Mouse (Mus musculus) embryonic facial prominence, embryonic 12.5 days (tissue): ENCODE results near the gene Dll1. TPM values are rescaled to one million over a fixed set of nuclear protein-coding genes. Genes with fewer than 3 reads are reported as not detected.
A peak's percentile ranks its signal among the peaks of the same experiment; 100 is the strongest.

Source experiments
- ATAC-seq: fragments of 200-750 bp; cut with Nextera tagmentation; 2 replicates; pipeline ENCODE4 v1.8.0; 2017; ENCODE audit not compliant: insufficient number of reproducible peaks, insufficient read depth, low FRiP score, low TSS enrichment
- H3K27ac ChIP-seq: fragments of 300-500 bp; sonication (generic); 2 replicates; pipeline ENCODE4 v1.5.1; 2016; ENCODE audit warnings: mild to moderate bottlenecking
- H3K27me3 ChIP-seq: fragments of 300-500 bp; sonication (generic); 2 replicates; pipeline ENCODE4 v1.6.1; 2016; ENCODE audit warnings: mild to moderate bottlenecking, moderate library complexity
- H3K36me3 ChIP-seq: fragments of 300-500 bp; sonication (generic); 2 replicates; pipeline ENCODE4 v1.6.1; 2016; ENCODE audit warnings: mild to moderate bottlenecking
- H3K4me1 ChIP-seq: fragments of 300-500 bp; sonication (generic); 2 replicates; pipeline ENCODE4 v1.6.1; 2016
- H3K4me2 ChIP-seq: fragments of 300-500 bp; sonication (generic); replicated peaks from 2 replicates; pipeline ENCODE4 v1.6.1; 2016; ENCODE audit warnings: mild to moderate bottlenecking, moderate library complexity
- H3K4me3 ChIP-seq: fragments of 300-500 bp; sonication (generic); 2 replicates; pipeline ENCODE4 v1.5.1; 2016; ENCODE audit warnings: mild to moderate bottlenecking
- H3K9ac ChIP-seq: fragments of 300-500 bp; sonication (generic); 2 replicates; pipeline ENCODE4 v1.6.1; 2016; ENCODE audit warnings: mild to moderate bottlenecking, moderate library complexity
- H3K9me3 ChIP-seq: fragments of 300-500 bp; sonication (generic); 2 replicates; pipeline ENCODE4 v1.6.1; 2016; ENCODE audit warnings: mild to moderate bottlenecking, moderate library complexity
- WGBS: fragments of 180-500 bp; shearing (Covaris S2); methylation state at CpG from one replicate; pipeline ENCODE4 v1.1.7; 2016; 5-methylcytosine and 5-hydroxymethylcytosine counted together
- polyA plus RNA-seq: library from polyadenylated mRNA; unstranded; fragments of >200 nt; fragmentation: Nextera tagmentation; extraction: Ambion mirVana; gene quantifications from 2 replicates; pipeline ENCODE4 v1.2.1, GENCODE M21; 2016

Gene Dll1
- polyA plus RNA-seq, 1 experiment from 2014 or later, result 9.8 TPM

DNA sequence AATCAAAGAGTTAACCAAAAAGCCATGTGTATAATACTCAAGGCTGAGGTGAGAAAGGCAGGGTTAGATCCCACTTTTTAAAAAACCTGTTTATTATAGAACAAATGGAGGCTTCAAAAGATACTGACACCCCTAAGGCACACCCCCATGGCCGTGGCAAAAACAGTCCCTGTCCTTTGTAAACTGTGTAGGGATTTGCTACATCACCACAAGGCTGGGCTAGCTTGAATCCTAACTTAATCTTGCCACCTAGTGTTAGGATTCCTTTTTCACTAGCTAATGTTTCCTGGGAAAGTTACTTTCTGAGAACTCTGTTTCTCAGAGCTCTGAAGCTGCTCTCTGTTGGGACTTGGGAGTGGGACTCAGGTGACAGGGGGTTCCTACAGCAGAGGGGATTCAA lies 1.2 kb upstream of the Dll1 start:
- no peak for ATAC-seq
- peaks cover 37% of the 10 kb centered on the region for H3K4me1 ChIP-seq

DNA sequence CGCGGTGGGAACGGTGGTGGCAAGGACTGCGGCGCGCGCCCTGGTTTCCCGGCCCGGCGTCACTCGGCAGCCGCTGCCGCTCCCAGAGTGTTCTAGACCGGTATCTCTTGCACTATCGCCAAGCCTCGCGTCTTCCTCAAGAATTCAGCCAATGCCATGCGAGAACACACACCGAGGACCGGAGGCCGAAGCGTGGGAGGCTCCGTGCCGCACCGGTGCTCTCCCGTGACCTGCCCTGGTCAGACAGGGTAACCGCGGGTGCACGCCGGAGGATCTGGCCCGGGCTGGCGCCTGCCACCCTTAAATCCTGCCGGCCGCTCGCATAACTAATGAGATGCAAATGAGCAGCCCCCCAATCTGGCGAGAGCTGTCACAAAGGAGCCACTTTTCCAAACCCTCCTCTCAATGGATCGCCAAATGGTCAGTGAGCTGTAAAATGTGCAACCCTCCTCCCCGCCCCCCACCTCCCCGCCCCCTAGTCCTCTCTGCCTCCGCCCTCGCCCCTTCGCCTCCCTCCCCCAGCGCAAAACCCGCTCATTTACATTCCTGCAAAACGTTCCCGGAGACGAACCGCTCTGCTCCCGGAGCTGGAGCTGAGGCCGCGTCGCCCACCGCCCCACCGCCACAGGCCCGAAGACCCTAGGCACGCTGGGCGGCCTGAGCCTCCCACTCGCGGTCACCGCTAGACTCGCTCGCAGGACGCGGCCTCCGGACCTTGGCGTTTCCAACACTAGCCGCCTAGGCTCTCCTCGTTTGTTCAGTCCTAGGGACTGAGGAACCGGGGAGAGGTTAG lies 775 bp downstream of the Dll1 start:
- peak overlapping the region; percentile 55 for H3K9ac ChIP-seq
- ATAC-seq, result no peak
- peaks cover 43% of the 10 kb centered on the region for H3K4me1 ChIP-seq
- no peaks in the 10 kb centered on the region for H3K36me3 ChIP-seq
- peak overlapping the region; percentile 57 for H3K27ac ChIP-seq
- H3K4me2 ChIP-seq, result peak overlapping the region; percentile 87
- peaks cover 87% of the 10 kb centered on the region for H3K27me3 ChIP-seq
- peak overlapping the region; percentile 48 for H3K4me3 ChIP-seq
- under 1% methylated on average over 66 of the region's 69 CpGs for WGBS
- H3K9me3 ChIP-seq, result no peaks in the 10 kb centered on the region

More for the DNA sequence above, 1.2 kb upstream of the Dll1 start:
- WGBS, result 0% methylated on average over 1 of the region's 1 CpGs
- Histone ChIP-seq H3K4me2 (no peak overlapping the region), H3K9ac (no peak overlapping the region), H3K4me3 (no peak overlapping the region), H3K9me3 (no peaks in the 10 kb centered on the region), H3K36me3 (no peaks in the 10 kb centered on the region), H3K27ac (no peak overlapping the region), H3K27me3 (peaks cover 95% of the 10 kb centered on the region)

DNA sequence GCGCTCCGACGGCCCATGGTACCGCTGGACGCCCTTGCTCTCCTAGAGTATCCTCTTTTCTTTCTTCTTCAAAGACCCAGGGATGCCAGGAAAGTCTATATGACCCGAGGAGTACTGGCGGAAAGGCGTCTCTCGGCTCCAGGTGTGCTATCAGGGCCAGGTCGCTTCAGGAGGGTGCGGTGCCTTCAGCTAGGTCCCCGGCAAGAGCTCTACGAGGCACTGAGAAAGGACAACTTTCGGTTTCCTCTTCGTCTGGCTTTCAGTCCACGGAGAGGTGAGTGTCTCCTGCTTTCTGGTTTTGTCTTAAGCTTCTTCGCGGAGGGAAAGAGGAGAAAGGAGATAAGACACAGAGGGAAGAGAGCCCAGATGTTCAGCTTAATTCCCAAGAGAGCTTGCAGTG lies 1.4 kb downstream of the Dll1 start:
- H3K4me2 ChIP-seq, result peak overlapping the region; percentile 87
- peaks cover 37% of the 10 kb centered on the region for H3K4me1 ChIP-seq
- peak overlapping the region; percentile 55 for H3K9ac ChIP-seq
- no peaks in the 10 kb centered on the region for H3K36me3 ChIP-seq
- H3K9me3 ChIP-seq, result no peaks in the 10 kb centered on the region
- peaks cover 80% of the 10 kb centered on the region for H3K27me3 ChIP-seq
- H3K4me3 ChIP-seq, result peak overlapping the region; percentile 48
- ATAC-seq, result no peak
- no peak overlapping the region for H3K27ac ChIP-seq
- WGBS, result under 1% methylated on average over 18 of the region's 18 CpGs

DNA sequence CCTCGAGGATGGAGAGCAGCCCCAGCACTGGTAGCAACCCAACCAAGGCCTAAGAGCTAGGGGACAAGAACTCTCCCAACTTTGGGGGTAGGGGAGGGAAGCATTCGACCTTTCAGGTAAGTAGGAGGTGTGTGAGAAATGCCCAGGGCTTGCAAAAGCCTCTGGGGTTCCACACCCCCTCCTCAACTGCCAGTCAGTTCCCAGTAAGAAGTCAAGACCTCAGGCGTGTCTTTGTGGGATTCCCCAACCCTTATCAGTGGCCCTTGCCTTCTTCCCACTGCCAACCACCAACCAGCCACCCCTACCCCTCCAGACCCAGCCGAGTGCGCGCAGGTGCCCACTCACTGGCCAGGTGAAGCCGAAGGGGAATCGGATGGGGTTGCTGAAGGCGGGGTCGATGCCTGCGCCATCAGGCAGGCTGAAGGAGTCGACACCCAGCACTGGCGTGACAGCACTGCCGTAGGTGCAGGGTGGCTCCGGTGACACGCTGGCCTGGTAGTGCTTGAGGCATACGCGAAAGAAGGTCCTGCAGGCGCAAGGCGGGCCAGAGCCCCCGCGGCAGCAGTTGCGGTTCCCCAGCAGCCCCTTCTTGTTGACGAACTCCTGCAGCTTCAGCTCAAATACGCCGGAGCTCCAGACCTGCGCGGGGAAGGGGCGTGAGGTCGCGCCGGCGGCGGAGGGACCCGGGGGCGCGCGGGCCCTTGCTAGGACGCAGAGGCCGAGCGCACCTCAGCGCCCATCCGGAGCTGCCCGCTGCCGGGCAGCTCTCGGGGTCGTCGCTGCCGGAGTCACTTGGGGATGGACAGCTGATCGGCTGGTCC lies 2.1 kb downstream of the Dll1 start:
- peak overlapping the region; percentile 87 for H3K4me2 ChIP-seq
- under 1% methylated on average over 49 of the region's 50 CpGs for WGBS
- no peaks in the 10 kb centered on the region for H3K36me3 ChIP-seq
- no peak for ATAC-seq
- peak overlapping the region; percentile 48 for H3K4me3 ChIP-seq
- peak overlapping the region; percentile 55 for H3K9ac ChIP-seq
- H3K4me1 ChIP-seq, result peaks cover 31% of the 10 kb centered on the region
- H3K27me3 ChIP-seq, result peaks cover 73% of the 10 kb centered on the region
- no peaks in the 10 kb centered on the region for H3K9me3 ChIP-seq
- H3K27ac ChIP-seq, result no peak overlapping the region

DNA sequence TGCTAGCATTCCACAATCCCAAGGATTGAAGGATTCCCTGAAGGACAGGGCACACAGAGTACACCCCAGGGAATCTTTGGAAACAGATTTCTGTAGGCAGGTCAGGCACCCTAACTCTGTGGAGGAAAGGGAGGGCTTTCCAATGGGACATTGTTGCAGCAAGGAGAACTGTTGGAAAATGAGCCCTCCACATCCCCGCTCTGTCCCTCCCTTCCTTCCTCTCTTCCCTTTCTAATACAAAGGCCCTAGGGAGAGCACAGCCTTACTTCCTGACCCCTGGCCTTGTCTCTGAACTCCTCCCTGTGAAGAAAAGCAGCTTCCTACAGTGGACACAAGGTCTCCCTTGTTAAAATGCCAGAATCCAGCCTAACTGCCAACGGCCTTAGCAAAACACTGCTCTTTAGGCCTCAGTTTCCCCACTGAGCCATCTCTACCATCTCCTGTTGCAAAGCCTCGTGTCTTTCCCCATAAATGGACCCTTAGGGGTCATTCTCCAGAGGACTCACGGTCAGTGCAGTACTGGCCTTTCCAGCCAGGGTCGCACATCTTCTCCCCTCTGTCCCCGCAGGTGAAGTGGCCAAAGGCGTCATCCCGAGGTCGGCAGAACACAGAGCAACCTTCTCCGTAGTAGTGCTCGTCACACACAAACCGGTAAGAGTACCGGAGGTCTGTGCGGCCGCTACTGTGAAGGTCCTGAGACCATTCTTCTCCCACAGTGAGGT lies 3.6 kb downstream of the Dll1 start:
- WGBS, result 52% methylated on average over 15 of the region's 15 CpGs
- H3K9ac ChIP-seq, result no peak overlapping the region
- no peak overlapping the region for H3K27ac ChIP-seq
- peak overlapping the region; percentile 29 for H3K4me2 ChIP-seq
- H3K4me3 ChIP-seq, result peak overlapping the region; percentile 48; the same call in 1 of the 2 replicates
- H3K9me3 ChIP-seq, result no peaks in the 10 kb centered on the region
- peaks cover 64% of the 10 kb centered on the region for H3K27me3 ChIP-seq
- peaks cover 31% of the 10 kb centered on the region for H3K4me1 ChIP-seq
- no peak for ATAC-seq
- no peaks in the 10 kb centered on the region for H3K36me3 ChIP-seq

DNA sequence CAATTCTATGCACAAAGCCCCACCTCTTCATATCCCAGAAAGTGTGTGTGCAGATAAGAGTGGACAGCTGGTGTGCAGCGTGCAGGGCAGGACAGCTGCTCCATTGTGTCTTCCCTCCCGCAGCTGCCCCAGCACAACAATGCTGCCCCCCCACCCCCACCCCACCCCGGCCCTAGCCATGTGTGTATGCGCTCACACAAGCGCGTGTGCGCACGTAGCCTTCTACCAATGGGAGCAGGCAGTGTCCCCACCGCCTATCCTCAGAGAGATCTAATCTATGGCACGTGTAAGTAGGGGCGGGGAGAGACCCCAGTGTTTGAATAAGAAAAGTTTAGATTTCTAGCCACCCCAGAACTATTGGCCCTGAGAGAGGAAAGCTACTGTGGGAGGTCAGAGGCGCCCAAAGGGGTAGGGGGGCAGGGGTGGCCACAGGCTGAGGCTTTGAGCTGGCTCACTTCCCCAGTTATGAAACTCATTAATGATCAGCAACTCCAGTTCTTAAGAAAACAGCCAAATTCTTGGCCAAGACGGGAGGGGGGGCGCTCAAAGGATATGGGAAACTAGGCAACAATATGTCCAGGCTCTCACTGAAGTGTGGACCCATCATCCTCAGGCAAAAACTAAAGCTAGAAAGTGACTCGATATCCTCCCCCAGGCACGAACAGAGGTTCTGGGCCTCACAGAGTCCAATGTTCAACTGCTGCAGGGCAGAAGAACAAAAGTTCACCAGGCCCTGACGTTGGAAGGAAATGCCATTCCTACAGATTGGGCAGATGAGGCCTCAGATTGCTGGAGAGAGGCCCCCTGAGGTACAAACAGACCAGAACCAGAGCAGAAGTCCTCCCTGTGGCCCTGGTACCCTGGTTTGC lies 4.5 kb downstream of the Dll1 start:
- Histone ChIP-seq H3K9ac (no peak overlapping the region), H3K9me3 (no peaks in the 10 kb centered on the region), H3K27ac (no peak overlapping the region), H3K4me2 (peak overlapping the region; percentile 29; the same call in 1 of the 2 replicates), H3K4me1 (peaks cover 26% of the 10 kb centered on the region), H3K27me3 (peaks cover 57% of the 10 kb centered on the region), H3K36me3 (no peaks in the 10 kb centered on the region), H3K4me3 (0 out of 2 replicates have a peak overlapping the region, but pooled peaks have one; percentile 3)
- WGBS, result 48% methylated on average over 17 of the region's 17 CpGs
- ATAC-seq, result 0 out of 2 replicates have a peak, but pooled peaks have one; percentile 44

DNA sequence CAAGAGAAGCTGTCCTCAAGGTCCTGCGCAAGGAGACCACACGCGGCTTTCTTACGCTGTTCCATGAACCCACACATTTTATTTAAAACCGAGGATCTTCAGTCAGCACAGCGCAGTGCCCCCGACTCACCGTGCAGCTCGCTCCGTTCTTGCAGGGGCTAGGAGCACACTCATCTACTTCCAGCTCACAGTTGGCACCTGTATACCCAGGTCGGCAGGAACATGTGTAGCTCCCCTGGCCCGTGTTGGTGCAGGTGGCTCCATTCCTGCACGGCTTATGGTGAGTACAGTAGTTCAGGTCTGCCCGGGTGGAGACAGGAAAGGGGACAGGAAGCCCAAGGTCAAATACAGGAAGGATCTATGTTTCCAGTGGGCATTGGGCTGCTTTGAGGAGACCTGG lies 6.3 kb downstream of the Dll1 start:
- no peak overlapping the region for H3K27ac ChIP-seq
- H3K27me3 ChIP-seq, result peaks cover 42% of the 10 kb centered on the region
- H3K9me3 ChIP-seq, result no peaks in the 10 kb centered on the region
- H3K9ac ChIP-seq, result no peak overlapping the region
- no peak overlapping the region for H3K4me2 ChIP-seq
- H3K4me3 ChIP-seq, result no peak overlapping the region
- H3K36me3 ChIP-seq, result no peaks in the 10 kb centered on the region
- peaks cover 20% of the 10 kb centered on the region for H3K4me1 ChIP-seq
- ATAC-seq, result no peak
- WGBS, result 89% methylated on average over 14 of the region's 14 CpGs

DNA sequence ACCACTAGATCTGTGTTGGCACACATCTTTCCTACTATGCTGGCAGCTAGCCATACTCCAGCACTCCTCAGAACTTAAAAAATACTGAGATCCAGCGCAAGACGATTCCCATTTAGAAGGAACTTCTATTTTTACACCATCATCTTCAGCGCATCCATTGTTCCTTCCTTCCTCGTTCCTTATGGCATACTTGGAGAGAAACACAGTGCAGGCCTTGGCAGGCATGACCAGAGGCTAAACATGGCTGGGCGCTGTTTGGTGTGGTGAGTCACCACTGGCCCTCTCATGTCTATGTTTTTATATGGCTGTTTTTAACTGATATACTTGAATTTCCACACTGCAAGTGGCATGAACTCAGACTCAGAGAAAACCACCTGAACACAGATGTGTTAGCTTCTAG lies 11.0 kb downstream of the Dll1 start:
- WGBS, result 88% methylated on average over 5 of the region's 5 CpGs
- no peak for ATAC-seq
- Histone ChIP-seq H3K36me3 (no peaks in the 10 kb centered on the region), H3K4me3 (no peak overlapping the region), H3K9me3 (no peaks in the 10 kb centered on the region), H3K4me1 (no peaks in the 10 kb centered on the region), H3K27me3 (0 out of 2 replicates have a peak, but pooled peaks cover 5% of the 10 kb centered on the region), H3K27ac (no peak overlapping the region), H3K4me2 (no peak overlapping the region), H3K9ac (no peak overlapping the region)

DNA sequence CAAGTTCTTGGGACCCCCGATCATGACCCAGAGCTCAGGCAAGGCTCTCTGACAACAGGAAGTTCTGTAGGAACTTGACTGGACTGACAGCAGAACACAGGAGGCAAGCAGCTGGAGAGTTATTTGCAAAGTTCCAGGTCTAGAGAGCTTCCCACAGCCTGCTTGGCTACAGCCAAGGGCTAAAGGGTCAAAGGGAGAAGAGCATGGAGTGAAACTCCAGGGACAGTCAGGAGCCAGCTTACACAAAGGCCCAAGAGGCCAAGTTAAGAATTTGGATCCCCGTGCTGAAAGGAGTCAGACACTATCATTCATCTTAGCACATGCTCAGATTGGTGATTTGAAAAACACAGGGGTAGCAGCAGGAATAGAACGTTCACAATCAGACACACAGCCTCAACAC lies 13.0 kb downstream of the Dll1 start:
- Histone ChIP-seq H3K9ac (no peak overlapping the region), H3K27ac (no peak overlapping the region)
- 73% methylated on average over 3 of the region's 3 CpGs for WGBS

DNA sequence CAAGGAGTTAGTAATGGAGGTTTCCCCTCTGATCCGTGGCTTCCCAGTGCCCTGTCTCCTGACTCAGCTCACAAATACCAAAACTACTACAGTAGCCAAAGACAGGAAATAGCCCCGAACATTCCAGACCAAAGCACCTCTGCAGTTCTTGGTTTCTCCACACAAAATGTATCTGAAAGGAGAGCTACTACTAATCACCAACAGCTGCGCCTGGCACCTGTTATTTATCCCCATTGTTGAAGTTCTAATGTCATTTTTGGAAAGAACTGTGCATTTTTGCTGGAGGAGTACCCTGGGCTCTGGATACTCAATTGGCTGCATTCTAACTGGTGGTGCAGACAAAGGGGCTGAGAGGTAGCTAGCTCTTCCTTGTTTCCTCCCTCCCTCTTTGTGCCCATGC lies 19.6 kb downstream of the Dll1 start:
- H3K4me1 ChIP-seq, result no peaks in the 10 kb centered on the region
- no peaks in the 10 kb centered on the region for H3K27me3 ChIP-seq
- no peak overlapping the region for H3K4me3 ChIP-seq
- no peak overlapping the region for H3K4me2 ChIP-seq
- H3K9me3 ChIP-seq, result no peaks in the 10 kb centered on the region
- H3K36me3 ChIP-seq, result no peaks in the 10 kb centered on the region
- H3K9ac ChIP-seq, result no peak overlapping the region
- no peak overlapping the region for H3K27ac ChIP-seq
- WGBS, result 69% methylated on average over 3 of the region's 3 CpGs
- no peak for ATAC-seq

More for the DNA sequence above, 13.0 kb downstream of the Dll1 start:
- H3K27me3 ChIP-seq, result 0 out of 2 replicates have a peak, but pooled peaks cover 2% of the 10 kb centered on the region
- H3K9me3 ChIP-seq, result no peaks in the 10 kb centered on the region
- no peak for ATAC-seq
- H3K36me3 ChIP-seq, result no peaks in the 10 kb centered on the region
- no peak overlapping the region for H3K4me3 ChIP-seq
- no peaks in the 10 kb centered on the region for H3K4me1 ChIP-seq
- no peak overlapping the region for H3K4me2 ChIP-seq

DNA sequence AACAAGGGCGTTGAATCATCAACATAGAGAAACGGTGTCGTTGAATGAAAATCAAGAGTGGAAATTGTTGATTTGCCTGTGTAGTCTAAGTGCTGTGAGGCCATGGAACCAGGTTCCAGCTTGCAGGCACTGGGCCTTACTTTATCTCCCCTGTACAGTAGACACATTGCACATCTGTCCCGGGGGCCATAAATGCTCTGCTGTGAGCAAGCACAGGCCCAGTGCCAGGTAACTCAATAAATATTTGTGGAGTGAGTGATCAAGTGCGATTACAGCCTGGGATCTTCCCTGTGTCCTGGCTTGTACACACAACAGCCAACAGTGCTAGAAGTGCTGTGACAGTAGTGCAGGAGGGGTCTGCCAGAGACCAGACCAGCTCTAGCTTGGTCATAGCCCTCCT lies 20.1 kb downstream of the Dll1 start:
- H3K4me1 ChIP-seq, result no peaks in the 10 kb centered on the region
- no peak overlapping the region for H3K4me2 ChIP-seq
- H3K4me3 ChIP-seq, result no peak overlapping the region
- no peak overlapping the region for H3K9ac ChIP-seq
- H3K27ac ChIP-seq, result no peak overlapping the region
- no peaks in the 10 kb centered on the region for H3K9me3 ChIP-seq
- no peak for ATAC-seq
- H3K27me3 ChIP-seq, result no peaks in the 10 kb centered on the region
- no peaks in the 10 kb centered on the region for H3K36me3 ChIP-seq
- 90% methylated on average over 5 of the region's 5 CpGs for WGBS
